Mouse (Mus musculus) stomach, embryonic 14.5 days (tissue): ENCODE measurements around the gene Pcnx. TPM values are rescaled to one million over a fixed set of nuclear protein-coding genes. Genes with fewer than 3 reads are reported as not detected.

Source experiments
- ATAC-seq: fragments of 200-750 bp; cut with Nextera tagmentation; 2 replicates; pipeline ENCODE4 v1.8.0; 2017; ENCODE audit warnings: low read depth, moderate TSS enrichment; ENCODE audit not compliant: insufficient number of reproducible peaks, insufficient read depth, low FRiP score
- H3K27ac ChIP-seq: fragments of 300-500 bp; sonication (generic); 2 replicates; pipeline ENCODE4 v1.5.1; 2014; ENCODE audit warnings: mild to moderate bottlenecking, low read length, moderate library complexity, mixed read lengths
- H3K27me3 ChIP-seq: fragments of 300-500 bp; sonication (generic); 2 replicates; pipeline ENCODE4 v1.6.1; 2014; ENCODE audit warnings: low read length, control low read depth, mixed read lengths; ENCODE audit not compliant: control insufficient read depth, insufficient read depth
- H3K36me3 ChIP-seq: fragments of 300-500 bp; sonication (generic); 2 replicates; pipeline ENCODE4 v1.6.1; 2014; ENCODE audit warnings: mild to moderate bottlenecking, control low read depth, low read length, moderate library complexity, mixed read lengths; ENCODE audit not compliant: control insufficient read depth, insufficient read depth
- H3K4me1 ChIP-seq: fragments of 300-500 bp; sonication (generic); 2 replicates; pipeline ENCODE4 v1.6.1; 2014; ENCODE audit warnings: low read length, control low read depth, mixed read lengths; ENCODE audit not compliant: control insufficient read depth, insufficient read depth
- H3K4me2 ChIP-seq: fragments of 300-500 bp; sonication (generic); replicated peaks from 2 replicates; pipeline ENCODE4 v1.6.1; 2014; ENCODE audit warnings: low read depth, low read length, control low read depth
- H3K4me3 ChIP-seq: fragments of 300-500 bp; sonication (generic); 2 replicates; pipeline ENCODE4 v1.5.1; 2014; ENCODE audit warnings: low read depth, low read length, control low read depth
- H3K9ac ChIP-seq: fragments of 300-500 bp; sonication (generic); replicated peaks from 2 replicates; pipeline ENCODE4 v1.6.1; 2014; ENCODE audit warnings: low read depth, mild to moderate bottlenecking, control low read depth, low read length, moderate library complexity, mixed read lengths
- H3K9me3 ChIP-seq: fragments of 300-500 bp; sonication (generic); 2 replicates; pipeline ENCODE4 v1.6.1; 2016; ENCODE audit warnings: low read depth, low read length, control low read depth; ENCODE audit not compliant: control insufficient read depth
- WGBS: fragments of 180-500 bp; shearing (Covaris S2); extraction: QIAGEN DNeasy Blood & Tissue Kit; methylation state at CpG from one replicate; pipeline ENCODE4 v1.1.7; 2014; 5-methylcytosine and 5-hydroxymethylcytosine counted together
- polyA plus RNA-seq: library from polyadenylated mRNA; unstranded; fragments of >200 nt; fragmentation: Nextera tagmentation; extraction: Ambion mirVana; gene quantifications from 2 replicates; pipeline ENCODE4 v1.2.1, GENCODE M21; 2014

Pcnx gene
- polyA plus RNA-seq, 1 experiment from 2014 or later, result 17.4 TPM

- peak overlapping the region; percentile 92 for H3K9ac ChIP-seq
- WGBS, result under 1% methylated on average over 101 of the region's 107 CpGs
These were observed 722 bp downstream of the Pcnx start for GRCm38 (mm10) chr12:81860308-81861181.

GRCm38 (mm10) chr12:81861199-81862085 lies 1.6 kb downstream of the Pcnx start:
- Histone ChIP-seq H3K9me3 (no peaks in the 10 kb centered on the region), H3K27ac (peak overlapping the region; percentile 90), H3K4me3 (peak overlapping the region; percentile 77), H3K27me3 (no peaks in the 10 kb centered on the region), H3K9ac (peak overlapping the region; percentile 92), H3K36me3 (no peaks in the 10 kb centered on the region), H3K4me1 (peaks cover 31% of the 10 kb centered on the region), H3K4me2 (peak overlapping the region; percentile 49)
- ATAC-seq, result no peak
- WGBS, result 24% methylated on average over 18 of the region's 18 CpGs

More at GRCm38 (mm10) chr12:81860308-81861181, 722 bp downstream of the Pcnx start:
- H3K36me3 ChIP-seq, result no peaks in the 10 kb centered on the region
- H3K4me3 ChIP-seq, result peak overlapping the region; percentile 77
- no peaks in the 10 kb centered on the region for H3K27me3 ChIP-seq
- H3K27ac ChIP-seq, result peak overlapping the region; percentile 90
- H3K4me2 ChIP-seq, result peak overlapping the region; percentile 49
- H3K4me1 ChIP-seq, result peaks cover 31% of the 10 kb centered on the region
- no peaks in the 10 kb centered on the region for H3K9me3 ChIP-seq
- ATAC-seq, result peak; percentile 67

GRCm38 (mm10) chr12:81862351-81862802 lies 2.6 kb downstream of the Pcnx start:
- H3K27ac ChIP-seq, result no peak overlapping the region
- no peaks in the 10 kb centered on the region for H3K9me3 ChIP-seq
- no peaks in the 10 kb centered on the region for H3K36me3 ChIP-seq
- no peaks in the 10 kb centered on the region for H3K27me3 ChIP-seq
- peak overlapping the region; percentile 49 for H3K4me2 ChIP-seq
- peaks cover 25% of the 10 kb centered on the region for H3K4me1 ChIP-seq
- H3K4me3 ChIP-seq, result peak overlapping the region; percentile 77; the same call in 1 of the 2 replicates
- 0 out of 2 replicates have a peak overlapping the region, but pooled peaks have one; percentile 18 for H3K9ac ChIP-seq
- ATAC-seq, result no peak
- 36% methylated on average over 8 of the region's 8 CpGs for WGBS

GRCm38 (mm10) chr12:81863949-81864348 lies 4.1 kb downstream of the Pcnx start:
- H3K4me1 ChIP-seq, result peaks cover 15% of the 10 kb centered on the region
- WGBS, result 79% methylated on average over 4 of the region's 4 CpGs
- no peaks in the 10 kb centered on the region for H3K36me3 ChIP-seq
- no peak overlapping the region for H3K27ac ChIP-seq
- H3K4me2 ChIP-seq, result no peak overlapping the region
- no peak overlapping the region for H3K9ac ChIP-seq
- no peak overlapping the region for H3K4me3 ChIP-seq
- ATAC-seq, result no peak
- H3K27me3 ChIP-seq, result no peaks in the 10 kb centered on the region
- no peaks in the 10 kb centered on the region for H3K9me3 ChIP-seq

GRCm38 (mm10) chr12:81865183-81865582 lies 5.4 kb downstream of the Pcnx start:
- H3K4me1 ChIP-seq, result peaks cover 22% of the 10 kb centered on the region
- no peak for ATAC-seq
- WGBS, result 88% methylated on average over 6 of the region's 6 CpGs

GRCm38 (mm10) chr12:81867316-81867715 lies 7.5 kb downstream of the Pcnx start:
- Histone ChIP-seq H3K9ac (no peak overlapping the region), H3K36me3 (no peaks in the 10 kb centered on the region), H3K27me3 (no peaks in the 10 kb centered on the region), H3K4me1 (peaks cover 21% of the 10 kb centered on the region), H3K9me3 (no peaks in the 10 kb centered on the region), H3K4me2 (no peak overlapping the region), H3K27ac (no peak overlapping the region), H3K4me3 (no peak overlapping the region)
- no peak for ATAC-seq
- WGBS, result 87% methylated on average over 4 of the region's 4 CpGs

More at GRCm38 (mm10) chr12:81865183-81865582, 5.4 kb downstream of the Pcnx start:
- no peak overlapping the region for H3K4me2 ChIP-seq
- H3K9ac ChIP-seq, result no peak overlapping the region
- no peaks in the 10 kb centered on the region for H3K9me3 ChIP-seq
- no peaks in the 10 kb centered on the region for H3K27me3 ChIP-seq
- no peak overlapping the region for H3K27ac ChIP-seq
- H3K36me3 ChIP-seq, result no peaks in the 10 kb centered on the region
- no peak overlapping the region for H3K4me3 ChIP-seq

GRCm38 (mm10) chr12:81869205-81869940 lies 9.6 kb downstream of the Pcnx start:
- peak overlapping the region; percentile 48 for H3K27ac ChIP-seq
- peaks cover 24% of the 10 kb centered on the region for H3K4me1 ChIP-seq
- H3K9me3 ChIP-seq, result no peaks in the 10 kb centered on the region
- H3K27me3 ChIP-seq, result no peaks in the 10 kb centered on the region
- WGBS, result 53% methylated on average over 3 of the region's 3 CpGs
- no peak for ATAC-seq
- 0 out of 2 replicates have a peak overlapping the region, but pooled peaks have one; percentile 1 for H3K4me2 ChIP-seq
- H3K9ac ChIP-seq, result no peak overlapping the region
- H3K4me3 ChIP-seq, result no peak overlapping the region
- no peaks in the 10 kb centered on the region for H3K36me3 ChIP-seq
